Mouse (Mus musculus) CH12.LX (cell line): Measurements from ENCODE around the gene Thrap3. TPM values are rescaled to one million over a fixed set of nuclear protein-coding genes. Genes with fewer than 3 reads are reported as not detected.

Experiments
- DNase-seq: peaks from one replicate; pipeline ENCODE4 v3.0.0-alpha.2; 2013; ENCODE audit errors: extremely low read depth
- H3K27ac ChIP-seq: 2 replicates; pipeline ENCODE4 v1.5.1; 2012; ENCODE audit warnings: low read depth, mild to moderate bottlenecking, control low read depth, moderate library complexity; ENCODE audit not compliant: insufficient read depth
- H3K27me3 ChIP-seq: replicated peaks from 2 replicates; pipeline ENCODE3; 2012; ENCODE audit warnings: inconsistent platforms
- H3K36me3 ChIP-seq, 2 experiments: replicated peaks in 1 of 2; 2 replicates each; pipeline versions ENCODE3 to v1.6.1; 2012; ENCODE audit warnings: inconsistent platforms in 1 of 2, low read length in 1 of 2, mild to moderate bottlenecking in 1 of 2, mixed read lengths in 1 of 2, moderate library complexity in 1 of 2; ENCODE audit not compliant: control insufficient read depth in 1 of 2, insufficient read depth in 1 of 2
- H3K4me1 ChIP-seq, 2 experiments: 2 replicates each; pipeline ENCODE4 v1.6.1; 2012; ENCODE audit warnings: inconsistent platforms in 1 of 2, moderate library complexity in 1 of 2; ENCODE audit not compliant: insufficient read depth in 2 of 2, control insufficient read depth in 1 of 2
- H3K4me2 ChIP-seq: 2 replicates; pipeline ENCODE4 v1.6.1; 2012; ENCODE audit warnings: low read depth, mild to moderate bottlenecking, control low read depth; ENCODE audit not compliant: poor library complexity, insufficient read depth, severe bottlenecking
- H3K4me3 ChIP-seq, 3 experiments: fragments of 150-350 bp in 1 of 3; sonication (generic) in 1 of 3; replicated peaks in 1 of 3; 2 replicates each; pipeline versions ENCODE3 to v1.5.1; 2011 to 2012; ENCODE audit warnings: low read depth in 2 of 3, low read length in 2 of 3, mild to moderate bottlenecking in 2 of 3, moderate library complexity in 2 of 3, control low read depth in 1 of 3, improper control_type of control experiment in 1 of 3, inconsistent platforms in 1 of 3, mixed read lengths in 1 of 3; ENCODE audit not compliant: poor library complexity in 1 of 3
- H3K79me2 ChIP-seq: replicated peaks from 2 replicates; pipeline ENCODE4 v1.6.1; 2012; ENCODE audit warnings: mild to moderate bottlenecking, moderate library complexity; ENCODE audit not compliant: control insufficient read depth, poor library complexity, insufficient read depth, severe bottlenecking; ENCODE audit errors: extremely low read depth
- H3K9ac ChIP-seq: 2 replicates; pipeline ENCODE4 v1.6.1; 2012; ENCODE audit warnings: low read depth, mild to moderate bottlenecking, control low read depth, moderate library complexity; ENCODE audit not compliant: insufficient read depth
- H3K9me3 ChIP-seq: replicated peaks from 2 replicates; pipeline ENCODE3; 2012; ENCODE audit warnings: low read length, inconsistent platforms, mixed read lengths
- BHLHE40 ChIP-seq: IDR thresholded peaks from 2 replicates; pipeline ENCODE4 v1.6.1; 2011; ENCODE audit warnings: mild to moderate bottlenecking, low read depth, low read length, improper control_type of control experiment
- CHD2 ChIP-seq: IDR thresholded peaks from 2 replicates; pipeline ENCODE4 v1.6.1; 2011; ENCODE audit warnings: low read length, improper control_type of control experiment
- CTCF ChIP-seq, 2 experiments: IDR thresholded peaks in 1 of 2; conservative IDR thresholded peaks in 1 of 2; 2 replicates each; pipeline ENCODE4 v1.5.1; 2011 to 2012; ENCODE audit warnings: low read depth in 2 of 2, low read length in 2 of 2, improper control_type of control experiment in 1 of 2, inconsistent platforms in 1 of 2, mild to moderate bottlenecking in 1 of 2, moderate library complexity in 1 of 2
- E2F4 ChIP-seq: IDR thresholded peaks from 2 replicates; pipeline ENCODE4 v1.6.1; 2011; ENCODE audit warnings: low read depth, low read length, improper control_type of control experiment; ENCODE audit not compliant: insufficient replicate concordance
- GABPA ChIP-seq: IDR thresholded peaks from 2 replicates; pipeline ENCODE4 v1.6.1; 2012; ENCODE audit warnings: low read depth, low read length, improper control_type of control experiment, inconsistent platforms; ENCODE audit not compliant: insufficient replicate concordance
- HCFC1 ChIP-seq: IDR thresholded peaks from 2 replicates; pipeline ENCODE4 v1.6.1; 2012; ENCODE audit warnings: low read depth, mild to moderate bottlenecking, inconsistent platforms, low read length, improper control_type of control experiment
- JUN ChIP-seq: IDR thresholded peaks from 2 replicates; pipeline ENCODE4 v1.6.1; 2011; ENCODE audit warnings: low read depth, mild to moderate bottlenecking, low read length, improper control_type of control experiment, moderate library complexity; ENCODE audit not compliant: insufficient read depth
- KAT2A ChIP-seq: IDR thresholded peaks from 2 replicates; pipeline ENCODE4 v1.6.1; 2012; ENCODE audit warnings: low read length, improper control_type of control experiment, inconsistent platforms; ENCODE audit not compliant: insufficient replicate concordance
- MAZ ChIP-seq: IDR thresholded peaks from 2 replicates; pipeline ENCODE4 v1.6.1; 2012; ENCODE audit warnings: low read depth, mild to moderate bottlenecking, inconsistent platforms, low read length, improper control_type of control experiment, moderate library complexity
- MEF2A ChIP-seq: IDR thresholded peaks from 2 replicates; pipeline ENCODE4 v1.6.1; 2014; ENCODE audit warnings: low read depth, mild to moderate bottlenecking, inconsistent platforms, low read length, improper control_type of control experiment, borderline replicate concordance
- MXI1 ChIP-seq: IDR thresholded peaks from 2 replicates; pipeline ENCODE4 v1.6.1; 2011; ENCODE audit warnings: mild to moderate bottlenecking, low read depth, low read length, improper control_type of control experiment
- MYC ChIP-seq: IDR thresholded peaks from 2 replicates; pipeline ENCODE4 v1.6.1; 2011; ENCODE audit warnings: low read depth, mild to moderate bottlenecking, improper control_type of control experiment, low read length
- NELFE ChIP-seq: IDR thresholded peaks from 2 replicates; pipeline ENCODE4 v1.6.1; 2011; ENCODE audit warnings: low read depth, low read length, improper control_type of control experiment
- NRF1 ChIP-seq: IDR thresholded peaks from 2 replicates; pipeline ENCODE4 v1.6.1; 2014; ENCODE audit warnings: low read depth, mild to moderate bottlenecking, inconsistent platforms, low read length, improper control_type of control experiment, moderate library complexity
- PAX5 ChIP-seq: IDR thresholded peaks from 2 replicates; pipeline ENCODE4 v1.6.1; 2012; ENCODE audit warnings: low read length, inconsistent platforms, mixed read lengths
- POLR2AphosphoS2 ChIP-seq: IDR thresholded peaks from 2 replicates; pipeline ENCODE4 v1.6.1; 2011; ENCODE audit warnings: low read depth, low read length, improper control_type of control experiment
- RCOR1 ChIP-seq: conservative IDR thresholded peaks from 2 replicates; pipeline ENCODE4 v1.6.1; 2012; ENCODE audit warnings: low read depth, mild to moderate bottlenecking, inconsistent platforms, low read length, improper control_type of control experiment
- SIN3A ChIP-seq: IDR thresholded peaks from 2 replicates; pipeline ENCODE4 v1.6.1; 2012; ENCODE audit warnings: low read length, improper control_type of control experiment, inconsistent platforms
- SMC3 ChIP-seq: IDR thresholded peaks from 2 replicates; pipeline ENCODE4 v1.6.1; 2011; ENCODE audit warnings: low read depth, low read length, improper control_type of control experiment
- TBP ChIP-seq: conservative IDR thresholded peaks from 2 replicates; pipeline ENCODE4 v1.6.1; 2011; ENCODE audit warnings: low read depth, low read length, improper control_type of control experiment
- USF1 ChIP-seq: IDR thresholded peaks from 2 replicates; pipeline ENCODE4 v1.6.1; 2014; ENCODE audit warnings: low read depth, mild to moderate bottlenecking, inconsistent platforms, low read length, improper control_type of control experiment
- USF2 ChIP-seq: conservative IDR thresholded peaks from 2 replicates; pipeline ENCODE4 v1.6.1; 2011; ENCODE audit warnings: low read depth, low read length, improper control_type of control experiment
- ZC3H11A ChIP-seq: IDR thresholded peaks from 2 replicates; pipeline ENCODE4 v1.6.1; 2012; ENCODE audit warnings: low read depth, mild to moderate bottlenecking, inconsistent platforms, low read length, improper control_type of control experiment
- dilution Hi-C: fragments of 300-500 bp; cut with MboI; formaldehyde crosslinking; loops from 2 replicates; pipeline ENCODE4 v1.14.3; 2020; ENCODE audit warnings: low sequenced_read_pairs; ENCODE audit not compliant: extremely low pct_unique_long_range_greater_than_20kb, extremely low pct_ligation_motif_present
- in situ Hi-C: fragments of 300-500 bp; cut with MboI; formaldehyde crosslinking; loops from 3 replicates; pipeline ENCODE4 v1.14.3; 2019; ENCODE audit warnings: low sequenced_read_pairs, low pct_ligation_motif_present, low pct_unique_long_range_greater_than_20kb, mixed read lengths
- polyA plus RNA-seq: library from polyadenylated mRNA; unstranded; fragments of >175 nt; gene quantifications from 2 replicates; pipeline ENCODE4 v1.2.1, GENCODE M21; 2012; ENCODE audit warnings: low read depth; ENCODE audit not compliant: insufficient read length
- total RNA-seq, 2 experiments: library from RNA; depleted of rRNA; stranded (reverse); fragments of 300-350 nt in 1 of 2; fragments of >200 nt in 1 of 2; gene quantifications; 2 replicates each; pipeline ENCODE4 v1.2.3; 2012 to 2014

Thrap3 gene
- total and polyA plus RNA-seq, 3 experiments = 140 to 327 (median 183) TPM

DNA sequence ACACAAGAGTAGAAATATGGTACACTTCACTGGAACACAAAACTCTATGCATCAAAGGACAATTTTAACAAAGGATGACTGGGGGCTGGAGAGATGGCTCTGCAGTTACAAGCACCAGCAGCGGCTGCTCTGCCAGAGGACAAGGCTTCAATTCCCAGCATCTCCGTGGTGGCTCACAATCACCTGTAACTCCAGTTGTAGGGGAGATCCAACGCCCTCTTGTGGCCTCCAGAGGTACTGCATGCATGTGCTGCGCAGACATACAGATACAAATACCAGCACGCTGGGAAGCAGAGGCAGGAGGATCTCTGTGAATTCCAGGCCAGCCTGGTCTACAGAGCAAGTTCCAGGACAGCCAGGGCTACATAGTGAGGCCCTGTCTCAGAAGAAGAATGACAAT is 45.9 kb downstream of the Thrap3 start:
- in situ Hi-C loops (no loop called here), dilution Hi-C loops (no loop called here)
- H3K36me3 ChIP-seq = peaks cover 0 to 67% of the 10 kb centered on the region in 2 experiments
- peak; percentile 21 for DNase-seq
- no peaks in the 10 kb centered on the region for H3K79me2 ChIP-seq
- H3K4me2 ChIP-seq = no peak overlapping the region
- peak; percentile 39 for TF ChIP-seq SMC3
- TF ChIP-seq GABPA = no peak
- 0 out of 2 replicates have a peak, but pooled peaks have one; percentile 24 for TF ChIP-seq NELFE
- no peak for TF ChIP-seq MEF2A
- TF ChIP-seq CTCF (conservative IDR thresholded peaks at IDR 0.05 in 1 of 2, IDR thresholded peaks at IDR 0.05 in 1 of 2; ENCODE audit: low read depth in 2 of 2, low read length in 2 of 2) = peak; percentile 61 to 85
- no peaks in the 10 kb centered on the region for H3K9me3 ChIP-seq
- H3K4me3 ChIP-seq = no peak overlapping the region
- H3K27ac ChIP-seq = no peak overlapping the region
- no peaks in the 10 kb centered on the region for H3K27me3 ChIP-seq
- H3K4me1 ChIP-seq = no peaks in the 10 kb centered on the region
- H3K9ac ChIP-seq = no peak overlapping the region

DNA sequence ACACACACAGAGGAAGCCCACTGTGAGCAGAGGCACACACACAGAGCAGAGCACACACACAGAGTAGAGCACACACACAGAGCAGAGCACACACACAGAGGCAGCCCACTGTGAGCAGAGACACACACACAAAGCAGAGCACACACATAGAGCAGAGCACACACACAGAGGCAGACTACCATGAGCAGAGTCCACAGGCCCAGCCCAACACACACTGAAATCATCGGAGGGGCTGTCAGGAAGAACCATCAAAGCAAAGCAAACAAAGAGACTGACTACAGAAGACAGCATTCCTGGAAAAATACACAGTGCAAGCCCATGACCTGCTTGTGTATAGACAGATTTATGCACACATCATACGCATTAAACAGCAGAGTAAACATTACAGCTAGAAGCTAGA is 46.7 kb downstream of the Thrap3 start:
- Histone ChIP-seq H3K79me2 (no peaks in the 10 kb centered on the region), H3K4me3 (no peak overlapping the region), H3K27me3 (no peaks in the 10 kb centered on the region), H3K4me2 (no peak overlapping the region), H3K4me1 (no peaks in the 10 kb centered on the region), H3K36me3 (peaks cover 0 to 70% of the 10 kb centered on the region in 2 experiments), H3K9ac (no peak overlapping the region), H3K9me3 (no peaks in the 10 kb centered on the region), H3K27ac (no peak overlapping the region)
- in situ Hi-C loops = no loop called here
- DNase-seq = no peak
- no peak for TF ChIP-seq E2F4
- TF ChIP-seq MXI1 = no peak
- no peak for TF ChIP-seq TBP
- TF ChIP-seq MAZ = no peak
- TF ChIP-seq SIN3A = no peak
- no peak for TF ChIP-seq NRF1
- dilution Hi-C loops = no loop called here

DNA sequence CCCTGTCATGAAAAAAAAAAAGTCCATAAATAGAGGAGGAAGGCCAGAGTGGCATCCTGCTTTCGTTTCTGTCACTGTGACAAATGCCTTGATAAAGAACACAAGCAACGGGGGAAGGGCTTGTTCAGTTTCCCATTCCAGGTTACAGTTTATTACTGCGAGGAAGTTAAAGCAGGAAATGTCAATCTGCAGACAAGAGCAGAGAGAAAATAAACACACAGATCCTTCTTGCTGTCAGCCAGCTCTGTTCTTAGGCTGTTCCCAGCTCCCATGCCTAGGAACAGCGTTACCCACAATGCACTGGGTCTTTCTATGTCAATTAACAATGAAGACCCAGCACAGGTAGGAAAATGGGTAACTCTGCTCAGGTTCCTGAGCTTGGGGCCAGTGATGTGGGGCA is 47.4 kb downstream of the Thrap3 start:
- Histone ChIP-seq H3K4me2 (no peak overlapping the region), H3K9ac (no peak overlapping the region), H3K27ac (no peak overlapping the region), H3K79me2 (no peaks in the 10 kb centered on the region), H3K4me1 (peaks cover 0 to 4% of the 10 kb centered on the region in 2 experiments; a peak in 1 of 4 replicates), H3K4me3 (no peak overlapping the region), H3K9me3 (no peaks in the 10 kb centered on the region), H3K36me3 (peaks cover 0 to 75% of the 10 kb centered on the region in 2 experiments), H3K27me3 (no peaks in the 10 kb centered on the region)
- in situ Hi-C loops = no loop called here
- dilution Hi-C loops = no loop called here
- DNase-seq = no peak
- TF ChIP-seq HCFC1 = no peak
- no peak for TF ChIP-seq POLR2AphosphoS2
- no peak for TF ChIP-seq RCOR1
- TF ChIP-seq TBP = no peak
- TF ChIP-seq MYC = no peak
- TF ChIP-seq KAT2A = no peak
- TF ChIP-seq JUN = no peak
- TF ChIP-seq CTCF (conservative IDR thresholded peaks at IDR 0.05 in 1 of 2, IDR thresholded peaks at IDR 0.05 in 1 of 2; ENCODE audit: low read depth in 2 of 2, low read length in 2 of 2) = no peak
- no peak for TF ChIP-seq USF1
- no peak for TF ChIP-seq ZC3H11A
- no peak for TF ChIP-seq CHD2
- TF ChIP-seq NELFE = no peak
- no peak for TF ChIP-seq PAX5
- TF ChIP-seq NRF1 = no peak
- no peak for TF ChIP-seq SIN3A
- no peak for TF ChIP-seq BHLHE40
- TF ChIP-seq USF2 = no peak
